Mouse (Mus musculus): ENCODE data around the gene Pdss2.
A peak's percentile ranks its signal among the peaks of the same experiment; 100 is the strongest.

Pdss2 gene

DNA sequence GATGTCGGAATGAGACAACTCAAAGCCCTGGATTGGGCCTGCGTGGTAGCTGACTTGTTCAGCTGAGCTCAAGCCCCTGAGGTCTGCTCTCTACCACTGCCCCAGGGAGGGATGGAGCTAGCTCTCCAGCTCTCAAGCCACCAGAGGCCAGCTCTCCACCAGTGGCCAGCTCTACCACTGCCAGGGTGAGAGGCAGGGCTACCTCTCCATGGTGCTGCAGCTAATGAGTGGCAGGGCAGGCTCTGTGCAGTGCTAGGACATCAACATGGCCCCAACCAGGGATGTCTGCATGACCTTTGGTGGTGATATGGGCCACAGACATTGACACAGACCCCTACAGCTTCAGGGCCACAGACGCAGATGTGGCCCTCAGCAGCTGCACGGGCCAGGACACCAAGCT, 144.6 kb downstream of the Pdss2 start:
- DNase-seq (ENCODE audit: low read depth, low spot score), result no peak
- H3K27me3 ChIP-seq (ENCODE audit: control insufficient read depth, insufficient read depth, low read length, poor library complexity, severe bottlenecking), result no peaks in the 10 kb centered on the region
- no peaks in the 10 kb centered on the region for H3K36me3 ChIP-seq (ENCODE audit: control insufficient read depth, insufficient read depth, low read length, poor library complexity, severe bottlenecking)

DNA sequence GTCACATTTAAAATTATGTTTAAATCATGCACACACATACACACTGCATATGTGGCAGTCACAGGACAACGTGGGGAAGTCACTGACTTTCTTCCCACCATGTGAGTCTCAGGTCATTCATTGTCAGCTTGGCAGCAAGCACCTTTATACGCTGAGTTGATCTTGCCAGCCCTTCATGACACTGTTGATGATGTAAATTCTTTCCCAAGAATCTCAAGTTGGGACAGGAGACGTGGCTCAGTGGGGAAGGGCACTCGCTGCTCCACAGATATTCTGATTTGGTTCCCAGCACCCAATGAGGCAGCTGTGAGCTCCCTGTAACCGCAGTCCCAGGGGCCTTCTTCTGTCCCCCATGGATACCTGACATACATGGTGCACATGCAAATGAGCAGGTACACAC, 147.3 kb downstream of the Pdss2 start:
- Histone ChIP-seq H3K36me3 (ENCODE audit: control insufficient read depth, insufficient read depth, low read length, poor library complexity, severe bottlenecking) (no peaks in the 10 kb centered on the region), H3K27me3 (ENCODE audit: control insufficient read depth, insufficient read depth, low read length, poor library complexity, severe bottlenecking) (no peaks in the 10 kb centered on the region)
- no peak for DNase-seq (ENCODE audit: low read depth, low spot score)

DNA sequence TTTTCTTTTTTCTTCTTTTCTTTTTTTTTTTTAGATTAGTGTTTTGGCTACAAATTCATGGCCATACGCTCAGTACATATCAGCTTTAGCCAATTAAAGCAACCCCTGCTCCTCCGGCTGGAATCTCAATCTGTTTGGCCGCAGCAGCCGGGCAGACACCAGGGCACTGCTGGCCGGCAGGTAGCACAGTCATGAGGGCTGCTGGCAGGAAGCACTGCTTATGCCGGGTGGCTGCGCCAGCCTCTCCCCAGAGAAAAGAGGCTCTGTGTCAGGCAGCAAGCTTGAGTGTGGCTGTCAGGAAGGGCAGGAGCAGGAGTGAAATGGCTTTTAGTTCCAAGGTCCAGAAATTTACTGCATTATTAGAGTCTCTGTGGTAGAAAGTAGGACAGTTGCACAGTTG, 151.0 kb downstream of the Pdss2 start:
- no peaks in the 10 kb centered on the region for H3K27me3 ChIP-seq (ENCODE audit: control insufficient read depth, insufficient read depth, low read length, poor library complexity, severe bottlenecking)
- peak; percentile 58 for DNase-seq (ENCODE audit: low read depth, low spot score)

DNA sequence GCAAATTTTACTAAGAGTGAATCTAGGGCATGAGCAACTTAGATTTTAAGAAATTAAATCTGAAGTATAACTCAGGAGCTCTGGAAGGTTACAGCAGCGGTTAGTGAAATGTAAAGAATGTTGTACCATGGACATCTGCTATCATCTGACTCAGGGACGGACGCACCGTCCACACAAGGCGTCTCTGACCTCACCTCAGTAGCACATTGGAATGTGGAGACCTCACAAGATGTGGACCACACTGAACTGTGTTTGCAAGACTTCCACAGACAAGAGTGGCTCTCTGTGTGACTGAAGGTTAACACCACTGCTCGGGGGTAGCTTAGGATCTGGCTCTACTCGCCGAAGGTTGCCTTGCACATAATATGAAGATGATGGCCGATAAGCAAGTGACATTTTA, 151.7 kb downstream of the Pdss2 start:
- no peak for DNase-seq (ENCODE audit: low read depth, low spot score)
- H3K36me3 ChIP-seq (ENCODE audit: control insufficient read depth, insufficient read depth, low read length, poor library complexity, severe bottlenecking), result no peaks in the 10 kb centered on the region
- no peaks in the 10 kb centered on the region for H3K27me3 ChIP-seq (ENCODE audit: control insufficient read depth, insufficient read depth, low read length, poor library complexity, severe bottlenecking)

More for the DNA sequence above, 151.0 kb downstream of the Pdss2 start:
- no peaks in the 10 kb centered on the region for H3K36me3 ChIP-seq (ENCODE audit: control insufficient read depth, insufficient read depth, low read length, poor library complexity, severe bottlenecking)

DNA sequence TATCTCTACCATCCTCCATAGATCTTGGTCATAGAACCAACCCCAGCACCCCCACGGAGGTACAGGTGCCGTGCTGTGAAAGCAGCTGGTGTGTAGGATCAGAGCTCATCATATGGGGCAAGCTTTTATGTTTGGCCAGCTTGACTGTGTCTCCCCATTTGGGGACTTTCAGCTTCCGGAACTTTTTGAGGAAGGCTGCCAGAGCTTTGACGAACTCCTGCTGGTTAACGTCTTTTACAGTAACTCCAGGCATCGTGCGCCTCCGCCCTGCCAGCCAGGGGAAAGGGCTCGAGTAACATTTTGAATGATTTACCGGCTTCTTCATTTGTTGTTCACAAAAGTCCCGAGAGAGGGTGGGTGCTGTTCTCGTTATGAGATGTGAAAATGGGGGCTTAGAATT, 152.4 kb downstream of the Pdss2 start:
- no peak for DNase-seq (ENCODE audit: low read depth, low spot score)
- no peaks in the 10 kb centered on the region for H3K27me3 ChIP-seq (ENCODE audit: control insufficient read depth, insufficient read depth, low read length, poor library complexity, severe bottlenecking)
- H3K36me3 ChIP-seq (ENCODE audit: control insufficient read depth, insufficient read depth, low read length, poor library complexity, severe bottlenecking), result no peaks in the 10 kb centered on the region

DNA sequence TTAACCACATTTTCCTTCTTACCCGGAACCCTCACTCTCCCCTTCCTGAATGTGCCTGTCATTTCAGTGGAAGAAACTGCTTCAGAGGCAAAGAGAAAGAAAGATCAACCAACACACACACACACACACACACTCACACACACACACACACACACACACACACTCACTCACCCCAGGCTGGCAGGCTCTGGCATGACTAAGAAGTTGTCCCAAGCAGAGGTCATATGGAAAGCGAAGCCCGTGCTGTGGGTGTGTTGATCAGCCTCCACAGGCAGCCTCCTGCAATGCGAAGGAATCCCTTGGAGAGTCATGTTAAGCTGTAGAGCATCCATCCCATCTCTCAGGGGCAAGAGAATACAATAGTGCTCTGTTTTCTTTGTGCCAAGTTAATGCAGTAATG, 154.0 kb downstream of the Pdss2 start:
- no peaks in the 10 kb centered on the region for H3K27me3 ChIP-seq (ENCODE audit: control insufficient read depth, insufficient read depth, low read length, poor library complexity, severe bottlenecking)
- H3K36me3 ChIP-seq (ENCODE audit: control insufficient read depth, insufficient read depth, low read length, poor library complexity, severe bottlenecking), result no peaks in the 10 kb centered on the region
- DNase-seq (ENCODE audit: low read depth, low spot score), result no peak

DNA sequence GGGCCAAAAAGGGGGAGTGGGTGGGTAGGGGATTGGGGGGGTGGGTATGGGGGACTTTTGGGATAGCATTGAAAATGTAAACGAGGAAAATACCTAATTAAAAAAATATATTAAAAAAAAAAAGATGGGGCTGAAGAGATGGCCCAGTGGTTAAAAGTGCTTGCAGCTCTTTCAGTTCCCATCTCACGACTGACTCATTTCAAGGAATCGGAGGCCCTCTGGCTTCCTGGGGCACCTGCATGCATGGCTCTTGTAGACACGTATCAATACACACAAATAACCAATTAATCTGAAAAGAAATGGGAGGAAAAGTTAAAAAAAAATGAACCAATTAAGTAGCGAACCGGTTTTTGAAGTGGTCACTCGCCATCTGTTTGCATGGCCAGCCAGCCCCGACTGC, 155.5 kb downstream of the Pdss2 start:
- H3K36me3 ChIP-seq (ENCODE audit: control insufficient read depth, insufficient read depth, low read length, poor library complexity, severe bottlenecking), result no peaks in the 10 kb centered on the region
- no peaks in the 10 kb centered on the region for H3K27me3 ChIP-seq (ENCODE audit: control insufficient read depth, insufficient read depth, low read length, poor library complexity, severe bottlenecking)
- DNase-seq (ENCODE audit: low read depth, low spot score), result no peak

DNA sequence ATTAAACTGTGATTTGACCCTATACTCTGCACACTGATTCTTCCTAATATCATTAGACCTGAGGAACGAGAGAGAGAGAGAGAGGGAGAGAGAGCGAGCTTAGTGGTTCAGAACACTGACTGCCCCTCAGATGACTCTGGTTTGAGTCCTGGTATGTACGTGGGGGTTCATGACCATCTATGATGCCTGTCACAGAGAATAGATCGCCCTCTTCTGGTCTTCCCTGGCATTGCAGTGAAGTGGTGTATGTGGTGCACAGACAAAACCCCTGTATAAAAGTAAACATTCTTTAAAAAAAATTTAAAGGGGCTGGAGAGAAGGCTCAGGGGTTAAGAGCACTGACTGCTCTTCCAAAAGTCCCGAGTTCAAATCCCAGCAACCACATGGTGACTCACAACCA, 157.0 kb downstream of the Pdss2 start:
- H3K36me3 ChIP-seq (ENCODE audit: control insufficient read depth, insufficient read depth, low read length, poor library complexity, severe bottlenecking), result no peaks in the 10 kb centered on the region
- H3K27me3 ChIP-seq (ENCODE audit: control insufficient read depth, insufficient read depth, low read length, poor library complexity, severe bottlenecking), result no peaks in the 10 kb centered on the region
- DNase-seq (ENCODE audit: low read depth, low spot score), result peak; percentile 85

DNA sequence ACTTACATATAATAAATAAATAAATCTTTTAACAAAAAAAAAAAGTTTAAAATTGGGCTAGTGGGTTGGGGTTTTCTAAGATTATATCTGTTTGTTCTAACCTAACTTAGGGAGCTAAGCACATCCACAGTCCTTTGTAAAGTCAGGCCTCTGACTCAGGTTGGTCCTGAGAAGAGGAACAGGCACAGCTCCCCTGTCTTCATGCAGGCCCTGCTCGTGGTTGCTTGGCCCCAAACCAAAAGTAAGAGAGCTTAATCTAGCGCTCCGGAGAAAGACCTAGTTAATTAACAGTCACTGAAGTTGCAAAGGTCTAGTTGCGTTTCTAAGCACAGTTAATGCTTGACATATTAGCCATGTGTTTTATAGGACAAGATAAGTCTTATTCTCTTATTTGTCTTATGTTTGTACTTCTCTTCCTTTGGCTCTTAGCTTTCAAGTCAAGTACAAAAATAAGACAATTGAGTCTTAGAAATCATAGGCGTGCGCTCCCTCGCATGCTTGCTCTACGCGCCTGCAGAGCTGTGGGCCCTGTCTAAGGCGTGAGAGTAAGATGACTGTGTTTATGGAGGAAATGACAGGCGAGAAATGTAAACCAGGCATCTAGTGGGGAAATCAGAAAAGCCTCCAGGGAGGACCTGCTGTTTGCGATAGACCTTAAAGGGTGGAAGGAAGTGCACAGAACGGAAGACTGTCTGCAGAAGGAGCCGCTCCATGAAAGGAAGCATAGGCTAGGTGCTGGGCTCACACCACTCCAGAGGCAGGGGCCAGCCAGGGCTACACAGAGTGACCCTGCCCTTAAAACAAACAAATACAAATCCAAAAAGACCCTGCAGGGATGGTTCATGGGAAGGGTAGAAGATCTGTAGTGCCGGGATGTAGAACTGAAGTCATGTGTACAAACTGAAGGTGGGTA, 157.7 kb downstream of the Pdss2 start:
- Histone ChIP-seq H3K27me3 (ENCODE audit: control insufficient read depth, insufficient read depth, low read length, poor library complexity, severe bottlenecking) (no peaks in the 10 kb centered on the region), H3K36me3 (ENCODE audit: control insufficient read depth, insufficient read depth, low read length, poor library complexity, severe bottlenecking) (no peaks in the 10 kb centered on the region)
- DNase-seq (ENCODE audit: low read depth, low spot score), result no peak

DNA sequence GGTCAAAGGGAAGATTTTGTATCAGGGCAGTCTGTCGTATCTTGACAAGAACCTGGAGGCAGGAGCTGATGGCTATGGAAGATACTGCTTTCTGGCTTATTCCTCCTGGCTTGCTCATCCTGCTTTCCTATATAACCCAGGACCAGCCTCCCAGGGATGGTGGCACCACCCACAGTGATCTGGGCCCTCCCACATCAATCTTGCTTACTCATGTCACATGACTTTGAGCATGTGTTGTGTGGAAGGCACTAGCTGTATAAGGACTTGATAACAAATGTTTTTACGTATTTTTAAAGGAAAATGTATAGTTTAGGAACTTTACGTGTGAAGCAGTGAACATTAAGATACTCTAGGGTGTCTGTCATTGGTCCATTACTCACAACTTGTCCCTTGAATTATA, 161.4 kb downstream of the Pdss2 start:
- Histone ChIP-seq H3K27me3 (ENCODE audit: control insufficient read depth, insufficient read depth, low read length, poor library complexity, severe bottlenecking) (no peaks in the 10 kb centered on the region), H3K36me3 (ENCODE audit: control insufficient read depth, insufficient read depth, low read length, poor library complexity, severe bottlenecking) (no peaks in the 10 kb centered on the region)
- DNase-seq (ENCODE audit: low read depth, low spot score), result no peak

DNA sequence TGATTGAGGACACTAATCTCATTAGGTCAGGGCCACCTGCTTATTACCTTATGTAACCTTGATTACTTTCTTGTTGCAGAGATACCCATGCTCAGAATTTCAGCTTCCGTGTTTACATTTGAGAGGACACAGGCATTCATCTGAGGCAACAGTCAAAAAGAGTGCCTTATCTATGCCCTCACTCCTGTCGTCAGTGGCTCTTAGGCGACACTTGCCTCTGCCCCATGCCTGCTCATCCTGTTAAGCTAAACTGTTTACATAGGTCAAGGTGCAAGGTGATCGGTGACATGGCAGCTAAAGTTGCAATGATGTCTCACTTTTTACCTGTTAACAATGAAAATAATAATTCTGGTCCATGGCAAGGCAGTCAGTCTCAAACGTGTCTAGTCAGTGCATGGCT, 163.3 kb downstream of the Pdss2 start:
- Histone ChIP-seq H3K36me3 (ENCODE audit: control insufficient read depth, insufficient read depth, low read length, poor library complexity, severe bottlenecking) (no peaks in the 10 kb centered on the region), H3K27me3 (ENCODE audit: control insufficient read depth, insufficient read depth, low read length, poor library complexity, severe bottlenecking) (no peaks in the 10 kb centered on the region)
- DNase-seq (ENCODE audit: low read depth, low spot score), result no peak

DNA sequence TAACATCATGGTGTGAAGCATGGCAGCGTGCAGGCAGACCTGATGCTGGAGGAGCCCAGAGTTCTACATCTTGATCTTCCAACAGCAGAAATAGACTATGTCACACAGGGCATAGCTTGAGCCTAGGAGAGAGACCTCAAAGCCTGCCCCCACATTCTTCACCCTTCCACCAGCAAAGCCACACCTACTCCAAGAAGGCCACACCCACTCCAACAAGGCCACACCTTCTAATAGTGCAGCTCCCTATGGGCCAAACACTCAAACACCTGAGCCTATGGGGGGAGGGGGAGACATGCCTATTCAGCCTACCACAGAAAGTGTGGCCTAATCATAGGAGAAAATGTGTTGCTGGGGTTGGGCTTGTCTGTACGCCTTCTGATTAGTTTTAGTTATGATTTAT, 171.6 kb downstream of the Pdss2 start:
- no peaks in the 10 kb centered on the region for H3K27me3 ChIP-seq (ENCODE audit: control insufficient read depth, insufficient read depth, low read length, poor library complexity, severe bottlenecking)
- 0 out of 2 replicates have a peak, but pooled peaks cover 1% of the 10 kb centered on the region for H3K36me3 ChIP-seq (ENCODE audit: control insufficient read depth, insufficient read depth, low read length, poor library complexity, severe bottlenecking)
- no peak for DNase-seq (ENCODE audit: low read depth, low spot score)

DNA sequence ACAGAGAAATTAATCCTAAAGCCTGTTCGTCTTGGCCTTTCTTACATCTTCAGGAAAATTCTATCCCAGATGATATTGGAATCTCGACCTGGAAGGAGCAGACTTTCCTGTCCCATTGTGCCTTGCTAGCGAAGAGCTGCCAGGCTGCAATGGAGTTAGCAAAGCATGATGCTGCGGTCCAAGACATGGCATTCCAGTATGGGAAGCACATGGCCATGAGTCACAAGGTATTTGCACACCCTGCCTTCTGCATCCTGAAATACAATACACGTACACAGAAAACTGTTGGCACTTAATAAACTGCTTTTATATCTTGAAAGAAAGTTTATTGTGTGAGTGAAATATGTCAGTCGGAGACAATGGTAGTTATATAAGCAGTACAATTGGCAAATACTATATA, 172.5 kb downstream of the Pdss2 start:
- no peak for DNase-seq (ENCODE audit: low read depth, low spot score)
- H3K27me3 ChIP-seq (ENCODE audit: control insufficient read depth, insufficient read depth, low read length, poor library complexity, severe bottlenecking), result no peaks in the 10 kb centered on the region
- 0 out of 2 replicates have a peak, but pooled peaks cover 1% of the 10 kb centered on the region for H3K36me3 ChIP-seq (ENCODE audit: control insufficient read depth, insufficient read depth, low read length, poor library complexity, severe bottlenecking)

DNA sequence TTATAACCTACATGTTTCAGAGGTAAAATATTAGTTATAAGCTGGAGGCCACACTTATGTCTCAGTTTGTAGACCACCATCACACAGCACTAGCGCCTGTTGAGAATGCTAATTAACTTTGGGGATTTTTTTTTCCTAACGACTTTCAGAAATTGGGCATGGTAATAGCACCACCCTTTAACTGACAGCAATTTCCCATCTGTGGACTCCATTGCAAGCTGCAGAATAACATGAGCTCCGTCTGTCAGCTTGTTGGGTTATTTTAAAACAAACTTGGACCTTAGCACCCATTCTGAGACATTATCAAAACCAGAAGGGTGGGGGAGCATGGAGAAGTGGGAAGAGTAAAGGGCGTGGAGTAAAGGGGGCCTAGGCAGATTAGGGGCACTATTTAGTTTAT, 174.5 kb downstream of the Pdss2 start:
- no peaks in the 10 kb centered on the region for H3K27me3 ChIP-seq (ENCODE audit: control insufficient read depth, insufficient read depth, low read length, poor library complexity, severe bottlenecking)
- DNase-seq (ENCODE audit: low read depth, low spot score), result no peak
- H3K36me3 ChIP-seq (ENCODE audit: control insufficient read depth, insufficient read depth, low read length, poor library complexity, severe bottlenecking), result 0 out of 2 replicates have a peak, but pooled peaks cover 1% of the 10 kb centered on the region

DNA sequence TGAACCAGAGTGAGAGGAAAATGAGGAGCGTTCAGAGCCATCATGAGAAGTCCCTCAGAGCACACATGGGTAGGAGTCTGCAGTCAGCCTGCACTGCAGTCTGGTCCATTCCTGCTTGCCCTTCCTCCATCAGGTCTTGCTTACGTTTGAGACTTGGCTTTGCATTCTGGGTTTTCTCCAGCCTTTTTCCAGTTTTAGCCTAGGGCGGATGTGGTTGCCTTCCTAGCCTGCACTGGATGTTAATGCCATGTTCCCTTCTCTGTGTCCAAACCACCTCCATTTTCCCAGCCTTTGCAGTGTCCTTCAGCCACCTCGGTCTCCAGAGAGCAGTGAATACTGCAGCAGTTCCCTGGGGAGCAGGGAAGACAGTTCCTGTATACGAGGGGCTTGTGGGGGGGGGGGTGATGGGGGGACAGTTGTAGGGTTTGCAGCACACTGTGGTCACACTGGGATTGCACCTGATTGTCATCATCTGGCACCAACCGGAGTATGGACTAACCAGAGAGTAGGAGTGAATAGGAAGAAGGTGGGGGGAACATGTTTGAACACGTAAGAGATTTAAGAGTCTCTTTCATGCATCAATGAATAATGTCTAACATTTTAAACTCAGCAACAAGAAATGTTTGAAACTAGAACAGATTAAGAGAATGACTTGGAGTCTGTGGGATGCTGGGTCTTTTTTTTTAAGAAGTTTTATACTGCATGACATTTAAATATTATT, 178.5 kb downstream of the Pdss2 start:
- H3K36me3 ChIP-seq (ENCODE audit: control insufficient read depth, insufficient read depth, low read length, poor library complexity, severe bottlenecking), result no peaks in the 10 kb centered on the region
- no peak for DNase-seq (ENCODE audit: low read depth, low spot score)
- no peaks in the 10 kb centered on the region for H3K27me3 ChIP-seq (ENCODE audit: control insufficient read depth, insufficient read depth, low read length, poor library complexity, severe bottlenecking)

Data from splenic B cell, adult 2 months (primary cell).